Comparison of ENCODE assay signal across 8 mouse cellular contexts in the genomic region with DNA sequence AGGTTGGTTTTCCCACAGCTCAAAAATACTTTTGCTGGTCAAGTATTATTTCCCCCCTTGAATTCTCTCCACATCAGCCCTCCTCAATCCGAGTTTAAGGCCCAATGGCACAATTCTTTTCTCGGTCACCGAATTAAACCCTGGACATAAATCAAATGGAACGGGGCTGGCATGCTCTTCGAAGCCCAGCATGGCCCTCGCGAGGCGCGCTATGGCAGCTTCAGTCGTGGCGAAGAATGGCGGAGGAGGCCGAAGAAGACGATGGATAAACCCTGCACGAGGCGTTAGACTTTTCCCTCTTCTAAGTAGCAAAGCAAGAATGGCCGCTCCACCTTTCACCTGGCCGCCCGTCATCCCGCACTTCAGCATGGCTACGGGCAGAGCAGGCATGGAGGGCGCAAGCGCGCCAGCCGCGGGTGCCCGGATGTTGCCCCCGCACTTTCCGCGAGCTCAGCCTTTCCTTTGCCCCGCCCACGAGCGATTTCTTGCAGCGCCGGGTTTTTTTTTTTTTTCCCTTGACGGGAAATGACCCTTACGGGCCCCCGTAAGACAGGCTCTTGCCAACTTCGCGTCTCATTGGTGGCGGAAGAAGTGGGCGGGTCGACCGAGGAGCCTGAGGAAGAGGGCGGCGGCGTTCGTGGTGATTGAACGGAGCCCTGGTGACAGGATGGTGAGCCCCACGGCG. TPM values are rescaled to one million over a fixed set of nuclear protein-coding genes. Genes with fewer than 3 reads are reported as not detected.
DNase-seq lines count a peak whose midpoint lies in the region; ATAC-seq lines count a peak whose summit lies in the region.

A gene (minus strand): TSS at position 427 of the 685 bp plus-strand sequence.
A gene (plus strand): TSS at position 563 of the 685 bp plus-strand sequence.

- H3K4me2 ChIP-seq in hindbrain, embryonic 14.5 days (replicated peaks) = peak within 1 kb of the TSS; percentile 85

- H3K27me3 ChIP-seq in hindbrain, embryonic 14.5 days (ENCODE audit: control insufficient read depth, insufficient read depth, low read length) = no peaks in the 10 kb centered on the region

- peak; percentile 93 for ATAC-seq in hindbrain, embryonic 14.5 days (ENCODE audit: low FRiP score)

- 2% methylated on average over 51 of the region's 51 CpGs for WGBS in hindbrain, embryonic 14.5 days

- DNase-seq in R1 (ENCODE audit: low read depth, low spot score) = peak; percentile 100
- peak; percentile 100 for DNase-seq in cerebellum, postnatal 25 days
- DNase-seq in frontal cortex, postnatal 25 days (ENCODE audit: low spot score in 2 of 2) = peak; percentile 96 to 99
- DNase-seq in hindbrain, embryonic 14.5 days (ENCODE audit: low spot score) = peak; percentile 100
- peak; percentile 95 to 96 for DNase-seq in layer of hippocampus, postnatal 36 days
- peak; percentile 99 for DNase-seq in lung, postnatal 36 days
- DNase-seq in retina, postnatal 1 day = peak; percentile 100
- DNase-seq in urinary bladder, adult 18-20 months (ENCODE audit: low spot score in 2 of 2) = peak; percentile 92 to 96

- H3K9me3 ChIP-seq in hindbrain, embryonic 14.5 days (ENCODE audit: control insufficient read depth, low read length) = no peaks in the 10 kb centered on the region

- peaks cover 8% of the 10 kb centered on the region; the same call in 1 of the 2 replicates for H3K36me3 ChIP-seq in hindbrain, embryonic 14.5 days (replicated peaks; ENCODE audit: control insufficient read depth, insufficient read depth)

- peaks cover 16% of the 10 kb centered on the region for H3K4me1 ChIP-seq in hindbrain, embryonic 14.5 days (replicated peaks; ENCODE audit: control insufficient read depth, insufficient read depth, low read length)

- H3K9ac ChIP-seq in hindbrain, embryonic 14.5 days = peak within 1 kb of the TSS; percentile 92

- H3K27ac ChIP-seq in hindbrain, embryonic 14.5 days = peak within 1 kb of the TSS; percentile 89

- peak within 1 kb of the TSS; percentile 97 for H3K4me3 ChIP-seq in hindbrain, embryonic 14.5 days (replicated peaks; ENCODE audit: low read length)

RNA-seq across cellular contexts. Expression of the first gene that starts in this region (rescaled TPM):
- polyA plus RNA-seq in hindbrain, embryonic 14.5 days (2014; fragmentation: Nextera tagmentation; extraction: Ambion mirVana) = 15.5 and 16.2 TPM in 2 replicates
- total RNA-seq in layer of hippocampus, postnatal 36 days (2021) = 1 to 10 TPM; 4.5 to 4.9 TPM

RNA-seq across cellular contexts. Expression of the second gene that starts in this region (rescaled TPM):
- 342 and 352 TPM in 2 replicates for polyA plus RNA-seq in hindbrain, embryonic 14.5 days (2014; fragmentation: Nextera tagmentation; extraction: Ambion mirVana)
- total RNA-seq in layer of hippocampus, postnatal 36 days (2021) = 100 to 1,000 TPM; 173 to 175 TPM

Comparison
In these comparisons a context has a peak if more than half of its experiments do, and no peak if none do; other contexts are left out.
1. Peak in every context shown above with its lines: DNase-seq, ATAC-seq, H3K4me3 ChIP-seq and H3K27ac ChIP-seq.